Mouse (Mus musculus) neural tube, embryonic 12.5 days (tissue): ENCODE results near the gene Rgl1. TPM values are rescaled to one million over a fixed set of nuclear protein-coding genes. Genes with fewer than 3 reads are reported as not detected.
"Not testable (repeated sequence)": the region's sequence is repeated elsewhere in the genome, so short reads cannot be mapped to it uniquely, and the experiment has no call there.

Experiments
- ATAC-seq: fragments of 200-750 bp; cut with Nextera tagmentation; 2 replicates; pipeline ENCODE4 v1.8.0; 2017; ENCODE audit warnings: low read depth, mild to moderate bottlenecking, moderate TSS enrichment, moderate library complexity; ENCODE audit not compliant: low FRiP score
- H3K27ac ChIP-seq: fragments of 300-500 bp; sonication (generic); 2 replicates; pipeline ENCODE4 v1.5.1; 2016
- H3K27me3 ChIP-seq: fragments of 300-500 bp; sonication (generic); replicated peaks from 2 replicates; pipeline ENCODE4 v1.6.1; 2016; ENCODE audit warnings: mild to moderate bottlenecking
- H3K36me3 ChIP-seq: fragments of 300-500 bp; sonication (generic); 2 replicates; pipeline ENCODE4 v1.6.1; 2016; ENCODE audit warnings: mild to moderate bottlenecking
- H3K4me1 ChIP-seq: fragments of 300-500 bp; sonication (generic); 2 replicates; pipeline ENCODE4 v1.6.1; 2016
- H3K4me2 ChIP-seq: fragments of 300-500 bp; sonication (generic); replicated peaks from 2 replicates; pipeline ENCODE4 v1.6.1; 2016; ENCODE audit warnings: mild to moderate bottlenecking
- H3K4me3 ChIP-seq: fragments of 300-500 bp; sonication (generic); 2 replicates; pipeline ENCODE4 v1.5.1; 2016
- H3K9ac ChIP-seq: fragments of 300-500 bp; sonication (generic); 2 replicates; pipeline ENCODE4 v1.6.1; 2016; ENCODE audit warnings: mild to moderate bottlenecking
- H3K9me3 ChIP-seq: fragments of 300-500 bp; sonication (generic); 2 replicates; pipeline ENCODE4 v1.6.1; 2016; ENCODE audit warnings: mild to moderate bottlenecking
- WGBS: fragments of 180-500 bp; shearing (Covaris S2); methylation state at CpG from one replicate; pipeline ENCODE4 v1.1.7; 2016; 5-methylcytosine and 5-hydroxymethylcytosine counted together
- polyA plus RNA-seq: library from polyadenylated mRNA; unstranded; fragments of >200 nt; fragmentation: Nextera tagmentation; extraction: Ambion mirVana; gene quantifications from 2 replicates; pipeline ENCODE4 v1.2.1, GENCODE M21; 2016

Gene Rgl1
- polyA plus RNA-seq, 1 experiment from 2014 or later: 22.7 TPM

GRCm38 (mm10) chr1:152795688-152796255 lies 29.6 kb upstream of the Rgl1 start:
- Histone ChIP-seq H3K4me1 (peaks cover 32% of the 10 kb centered on the region), H3K9me3 (no peaks in the 10 kb centered on the region), H3K4me2 (no peak overlapping the region), H3K36me3 (no peaks in the 10 kb centered on the region), H3K27ac (no peak overlapping the region), H3K4me3 (no peak overlapping the region), H3K9ac (no peak overlapping the region), H3K27me3 (no peaks in the 10 kb centered on the region)
- ATAC-seq: no peak
- 82% methylated on average over 8 of the region's 8 CpGs for WGBS

- Histone ChIP-seq H3K9ac (no peak overlapping the region), H3K9me3 (no peaks in the 10 kb centered on the region), H3K27ac (no peak overlapping the region), H3K4me3 (no peak overlapping the region), H3K27me3 (no peaks in the 10 kb centered on the region), H3K4me1 (peaks cover 28% of the 10 kb centered on the region), H3K36me3 (no peaks in the 10 kb centered on the region), H3K4me2 (no peak overlapping the region)
- ATAC-seq: 0 out of 2 replicates have a peak, but pooled peaks have one; percentile 9
- 14% methylated on average over 6 of the region's 6 CpGs for WGBS
Measured at GRCm38 (mm10) chr1:152793495-152794130, 27.5 kb upstream of the Rgl1 start.

- Histone ChIP-seq H3K9me3 (no peaks in the 10 kb centered on the region), H3K36me3 (no peaks in the 10 kb centered on the region), H3K27me3 (no peaks in the 10 kb centered on the region), H3K9ac (0 out of 2 replicates have a peak overlapping the region, but pooled peaks have one; percentile 13), H3K4me1 (peaks cover 28% of the 10 kb centered on the region), H3K4me3 (no peak overlapping the region), H3K4me2 (0 out of 2 replicates have a peak overlapping the region, but pooled peaks have one; percentile 22), H3K27ac (no peak overlapping the region)
- peak; percentile 52 for ATAC-seq
- 9% methylated on average over 12 of the region's 12 CpGs for WGBS
Measured at GRCm38 (mm10) chr1:152792736-152793494, 26.8 kb upstream of the Rgl1 start.

- ATAC-seq: no peak
- H3K4me3 ChIP-seq: no peak overlapping the region
- WGBS: 11% methylated on average over 4 of the region's 4 CpGs
- peaks cover 28% of the 10 kb centered on the region for H3K4me1 ChIP-seq
- H3K36me3 ChIP-seq: no peaks in the 10 kb centered on the region
- no peak overlapping the region for H3K4me2 ChIP-seq
- H3K27ac ChIP-seq: no peak overlapping the region
- no peaks in the 10 kb centered on the region for H3K9me3 ChIP-seq
- H3K9ac ChIP-seq: no peak overlapping the region
- H3K27me3 ChIP-seq: no peaks in the 10 kb centered on the region
Measured at GRCm38 (mm10) chr1:152791269-152791668, 25.1 kb upstream of the Rgl1 start.

- Histone ChIP-seq H3K27me3 (no peaks in the 10 kb centered on the region), H3K4me1 (peaks cover 28% of the 10 kb centered on the region), H3K36me3 (no peaks in the 10 kb centered on the region), H3K4me3 (no peak overlapping the region), H3K4me2 (no peak overlapping the region), H3K27ac (no peak overlapping the region), H3K9me3 (no peaks in the 10 kb centered on the region), H3K9ac (no peak overlapping the region)
- WGBS: 6% methylated on average over 6 of the region's 6 CpGs
- no peak for ATAC-seq
Measured at GRCm38 (mm10) chr1:152790821-152791220, 24.7 kb upstream of the Rgl1 start.

- 0 out of 2 replicates have a peak, but pooled peaks have one; percentile 44 for ATAC-seq
- H3K4me1 ChIP-seq: peaks cover 28% of the 10 kb centered on the region
- 7% methylated on average over 12 of the region's 12 CpGs for WGBS
Measured at GRCm38 (mm10) chr1:152790254-152790653, 24.1 kb upstream of the Rgl1 start.

GRCm38 (mm10) chr1:152788121-152788660 lies 22.0 kb upstream of the Rgl1 start:
- 46% methylated on average over 4 of the region's 4 CpGs for WGBS

More at GRCm38 (mm10) chr1:152790254-152790653, 24.1 kb upstream of the Rgl1 start:
- Histone ChIP-seq H3K27me3 (no peaks in the 10 kb centered on the region), H3K9me3 (no peaks in the 10 kb centered on the region), H3K27ac (no peak overlapping the region), H3K36me3 (no peaks in the 10 kb centered on the region), H3K9ac (no peak overlapping the region), H3K4me3 (no peak overlapping the region), H3K4me2 (no peak overlapping the region)

GRCm38 (mm10) chr1:152786953-152787352 lies 20.8 kb upstream of the Rgl1 start:
- H3K27ac ChIP-seq: no peak overlapping the region
- ATAC-seq: no peak
- no peak overlapping the region for H3K4me2 ChIP-seq
- no peak overlapping the region for H3K4me3 ChIP-seq
- no peaks in the 10 kb centered on the region for H3K9me3 ChIP-seq
- no peak overlapping the region for H3K9ac ChIP-seq
- H3K27me3 ChIP-seq: no peaks in the 10 kb centered on the region
- no peaks in the 10 kb centered on the region for H3K36me3 ChIP-seq
- 0 out of 2 replicates have a peak, but pooled peaks cover 10% of the 10 kb centered on the region for H3K4me1 ChIP-seq
- 87% methylated on average over 4 of the region's 4 CpGs for WGBS

More at GRCm38 (mm10) chr1:152788121-152788660, 22.0 kb upstream of the Rgl1 start:
- H3K36me3 ChIP-seq: no peaks in the 10 kb centered on the region
- no peak overlapping the region for H3K4me2 ChIP-seq
- no peaks in the 10 kb centered on the region for H3K27me3 ChIP-seq
- ATAC-seq: no peak
- H3K9ac ChIP-seq: no peak overlapping the region
- H3K4me1 ChIP-seq: peaks cover 20% of the 10 kb centered on the region
- no peaks in the 10 kb centered on the region for H3K9me3 ChIP-seq
- H3K4me3 ChIP-seq: no peak overlapping the region
- H3K27ac ChIP-seq: no peak overlapping the region

- H3K4me3 ChIP-seq, H3K9ac ChIP-seq, H3K27ac ChIP-seq, H3K4me1 ChIP-seq, H3K36me3 ChIP-seq, H3K9me3 ChIP-seq, H3K4me2 ChIP-seq, ATAC-seq, H3K27me3 ChIP-seq: not testable (repeated sequence)
- 87% methylated on average over 3 of the region's 3 CpGs for WGBS
Measured at GRCm38 (mm10) chr1:152785446-152785845, 19.3 kb upstream of the Rgl1 start.

- H3K4me2 ChIP-seq: no peak overlapping the region
- H3K36me3 ChIP-seq: no peaks in the 10 kb centered on the region
- 97% methylated on average over 8 of the region's 8 CpGs for WGBS
- no peaks in the 10 kb centered on the region for H3K27me3 ChIP-seq
- ATAC-seq: no peak
- H3K27ac ChIP-seq: no peak overlapping the region
- no peaks in the 10 kb centered on the region for H3K9me3 ChIP-seq
- H3K9ac ChIP-seq: no peak overlapping the region
- no peaks in the 10 kb centered on the region for H3K4me1 ChIP-seq
- no peak overlapping the region for H3K4me3 ChIP-seq
Measured at GRCm38 (mm10) chr1:152784620-152785019, 18.5 kb upstream of the Rgl1 start.

- H3K27me3 ChIP-seq: no peaks in the 10 kb centered on the region
- 40% methylated on average over 10 of the region's 10 CpGs for WGBS
- H3K9ac ChIP-seq: no peak overlapping the region
- H3K4me2 ChIP-seq: no peak overlapping the region
- H3K4me3 ChIP-seq: no peak overlapping the region
- no peaks in the 10 kb centered on the region for H3K9me3 ChIP-seq
- no peaks in the 10 kb centered on the region for H3K4me1 ChIP-seq
- 0 out of 2 replicates have a peak, but pooled peaks have one; percentile 33 for ATAC-seq
- peaks cover 19% of the 10 kb centered on the region for H3K36me3 ChIP-seq
- no peak overlapping the region for H3K27ac ChIP-seq
Measured at GRCm38 (mm10) chr1:152779071-152779737, 13.1 kb upstream of the Rgl1 start.

- H3K4me1 ChIP-seq: not testable (repeated sequence)
- 91% methylated on average over 3 of the region's 3 CpGs for whole genome bisulfite sequencing
Measured at GRCm38 (mm10) chr1:152774601-152775000, 8.4 kb upstream of the Rgl1 start.

More at GRCm38 (mm10) chr1:152774601-152775000, 8.4 kb upstream of the Rgl1 start:
- H3K9me3 ChIP-seq, H3K4me2 ChIP-seq, ATAC-seq, H3K27me3 ChIP-seq, H3K27ac ChIP-seq, H3K4me3 ChIP-seq, H3K9ac ChIP-seq: not testable (repeated sequence)
- peaks cover 54% of the 10 kb centered on the region for H3K36me3 ChIP-seq
